Mouse (Mus musculus) E14TG2a.4 (cell line): ENCODE measurements around the gene Dock8.

Source experiments
- H3K27me3 ChIP-seq: 2 replicates; pipeline ENCODE4 v1.6.1; 2014; ENCODE audit warnings: low read length, control low read depth; ENCODE audit not compliant: insufficient read depth
- H3K36me3 ChIP-seq: 2 replicates; pipeline ENCODE4 v1.6.1; 2014; ENCODE audit warnings: low read length, control low read depth; ENCODE audit not compliant: insufficient read depth
- H3K4me1 ChIP-seq: replicated peaks from 2 replicates; pipeline ENCODE4 v1.6.1; 2014; ENCODE audit warnings: low read depth, low read length, control low read depth
- H3K4me3 ChIP-seq: replicated peaks from 2 replicates; pipeline ENCODE4 v1.5.1; 2014; ENCODE audit warnings: mild to moderate bottlenecking, low read length
- H3K9me3 ChIP-seq: 2 replicates; pipeline ENCODE4 v1.6.1; 2014; ENCODE audit warnings: low read length, control low read depth
- CTCF ChIP-seq: conservative IDR thresholded peaks from 2 replicates; pipeline ENCODE4 v1.5.1; 2014; ENCODE audit warnings: low read length
- NANOG ChIP-seq: IDR thresholded peaks from 2 replicates; pipeline ENCODE4 v1.6.1; 2014; ENCODE audit warnings: borderline replicate concordance, low read length, mixed read lengths
- POU5F1 ChIP-seq: IDR thresholded peaks from 2 replicates; pipeline ENCODE4 v1.6.1; 2014; ENCODE audit warnings: low read length, borderline replicate concordance

Gene Dock8

GRCm38 (mm10) chr19:25154506-25155178 is 155.3 kb downstream of the Dock8 start:
- H3K9me3 ChIP-seq, result no peaks in the 10 kb centered on the region
- H3K4me1 ChIP-seq, result peaks cover 7% of the 10 kb centered on the region
- TF ChIP-seq NANOG (no peak), CTCF (no peak), POU5F1 (no peak)
- H3K36me3 ChIP-seq, result no peaks in the 10 kb centered on the region
- no peak overlapping the region for H3K4me3 ChIP-seq
- H3K27me3 ChIP-seq, result no peaks in the 10 kb centered on the region

GRCm38 (mm10) chr19:25155250-25155649 is 155.9 kb downstream of the Dock8 start:
- H3K9me3 ChIP-seq, result no peaks in the 10 kb centered on the region
- no peaks in the 10 kb centered on the region for H3K36me3 ChIP-seq
- H3K27me3 ChIP-seq, result no peaks in the 10 kb centered on the region
- H3K4me1 ChIP-seq, result peaks cover 7% of the 10 kb centered on the region
- H3K4me3 ChIP-seq, result no peak overlapping the region
- TF ChIP-seq CTCF (no peak), POU5F1 (no peak), NANOG (no peak)

- Histone ChIP-seq H3K4me1 (peaks cover 7% of the 10 kb centered on the region), H3K36me3 (no peaks in the 10 kb centered on the region), H3K27me3 (no peaks in the 10 kb centered on the region), H3K4me3 (no peak overlapping the region), H3K9me3 (no peaks in the 10 kb centered on the region)
- TF ChIP-seq POU5F1 (no peak), NANOG (no peak), CTCF (no peak)
Observed at GRCm38 (mm10) chr19:25155709-25156108, 156.4 kb downstream of the Dock8 start.

- peaks cover 2% of the 10 kb centered on the region; the same call in 1 of the 2 replicates for H3K27me3 ChIP-seq
- no peaks in the 10 kb centered on the region for H3K4me1 ChIP-seq
- no peaks in the 10 kb centered on the region for H3K36me3 ChIP-seq
- TF ChIP-seq NANOG, result no peak
- no peaks in the 10 kb centered on the region for H3K9me3 ChIP-seq
- no peak overlapping the region for H3K4me3 ChIP-seq
Observed at GRCm38 (mm10) chr19:25162270-25162669, 162.9 kb downstream of the Dock8 start.

GRCm38 (mm10) chr19:25163426-25163825 is 164.1 kb downstream of the Dock8 start:
- H3K36me3 ChIP-seq, result no peaks in the 10 kb centered on the region
- no peak overlapping the region for H3K4me3 ChIP-seq
- H3K4me1 ChIP-seq, result no peaks in the 10 kb centered on the region
- H3K27me3 ChIP-seq, result peaks cover 2% of the 10 kb centered on the region; the same call in 1 of the 2 replicates
- TF ChIP-seq POU5F1, result no peak
- no peak for TF ChIP-seq NANOG
- TF ChIP-seq CTCF, result no peak
- H3K9me3 ChIP-seq, result no peaks in the 10 kb centered on the region

- 0 out of 2 replicates have a peak, but pooled peaks cover 4% of the 10 kb centered on the region for H3K4me1 ChIP-seq
- H3K27me3 ChIP-seq, result peaks cover under 1% of the 10 kb centered on the region; the same call in 1 of the 2 replicates
- TF ChIP-seq CTCF (no peak), POU5F1 (no peak), NANOG (no peak)
- H3K9me3 ChIP-seq, result no peaks in the 10 kb centered on the region
- no peaks in the 10 kb centered on the region for H3K36me3 ChIP-seq
- no peak overlapping the region for H3K4me3 ChIP-seq
Observed at GRCm38 (mm10) chr19:25166412-25166811, 167.1 kb downstream of the Dock8 start.

GRCm38 (mm10) chr19:25171395-25171794 is 172.1 kb downstream of the Dock8 start:
- Histone ChIP-seq H3K4me3 (no peak overlapping the region), H3K4me1 (peaks cover 13% of the 10 kb centered on the region), H3K9me3 (no peaks in the 10 kb centered on the region), H3K36me3 (no peaks in the 10 kb centered on the region), H3K27me3 (peaks cover 5% of the 10 kb centered on the region; the same call in 1 of the 2 replicates)
- TF ChIP-seq NANOG (no peak), CTCF (no peak), POU5F1 (no peak)

- H3K4me1 ChIP-seq, result peaks cover 7% of the 10 kb centered on the region
- TF ChIP-seq CTCF (no peak), POU5F1 (no peak)
- no peaks in the 10 kb centered on the region for H3K9me3 ChIP-seq
- no peaks in the 10 kb centered on the region for H3K36me3 ChIP-seq
- H3K27me3 ChIP-seq, result peaks cover 5% of the 10 kb centered on the region; the same call in 1 of the 2 replicates
- no peak overlapping the region for H3K4me3 ChIP-seq
Observed at GRCm38 (mm10) chr19:25176746-25177145, 177.4 kb downstream of the Dock8 start.

GRCm38 (mm10) chr19:25180024-25180423 is 180.7 kb downstream of the Dock8 start:
- no peak for TF ChIP-seq POU5F1
- no peak for TF ChIP-seq NANOG
- no peak for TF ChIP-seq CTCF
- Histone ChIP-seq H3K36me3 (no peaks in the 10 kb centered on the region), H3K9me3 (no peaks in the 10 kb centered on the region), H3K4me3 (no peak overlapping the region), H3K4me1 (no peaks in the 10 kb centered on the region), H3K27me3 (peaks cover 6% of the 10 kb centered on the region; the same call in 1 of the 2 replicates)
